Mouse (Mus musculus) limb, embryonic 14.5 days (tissue): ENCODE measurements at regions not wholly inside any gene's neighbourhood (a gene's known extent, or its start where the extent isn't known, plus 50 kb on each side); places are given as distances from the start of the nearest gene placed in this dataset.

ENCODE experiments used
- ATAC-seq: fragments of 200-750 bp; cut with Nextera tagmentation; 2 replicates; pipeline ENCODE4 v1.8.0; 2017; ENCODE audit warnings: low read depth, moderate number of reproducible peaks, moderate TSS enrichment; ENCODE audit not compliant: low FRiP score
- DNase-seq: peaks from one replicate; pipeline ENCODE4 v3.0.0-alpha.2; 2015; ENCODE audit warnings: low spot score
- H3K27ac ChIP-seq: fragments of 300-500 bp; sonication (generic); replicated peaks from 2 replicates; pipeline ENCODE4 v1.5.1; 2014; ENCODE audit warnings: low read depth, mild to moderate bottlenecking, low read length, moderate library complexity, mixed read lengths
- H3K27me3 ChIP-seq: fragments of 300-500 bp; sonication (generic); 2 replicates; pipeline ENCODE4 v1.6.1; 2014; ENCODE audit warnings: low read length, mixed read lengths; ENCODE audit not compliant: control insufficient read depth, insufficient read depth
- H3K36me3 ChIP-seq: fragments of 300-500 bp; sonication (generic); 2 replicates; pipeline ENCODE4 v1.6.1; 2014; ENCODE audit warnings: mild to moderate bottlenecking, low read length, moderate library complexity, mixed read lengths; ENCODE audit not compliant: control insufficient read depth, insufficient read depth
- H3K4me1 ChIP-seq: fragments of 300-500 bp; sonication (generic); 2 replicates; pipeline ENCODE4 v1.6.1; 2014; ENCODE audit warnings: antibody characterized with exemption, low read length, mixed read lengths; ENCODE audit not compliant: control insufficient read depth, insufficient read depth
- H3K4me2 ChIP-seq: fragments of 300-500 bp; sonication (generic); replicated peaks from 2 replicates; pipeline ENCODE4 v1.6.1; 2014; ENCODE audit warnings: low read depth, mild to moderate bottlenecking, low read length, moderate library complexity; ENCODE audit not compliant: severe bottlenecking
- H3K4me3 ChIP-seq: fragments of 300-500 bp; sonication (generic); replicated peaks from 2 replicates; pipeline ENCODE4 v1.5.1; 2014; ENCODE audit warnings: low read length
- H3K9ac ChIP-seq: fragments of 300-500 bp; sonication (generic); 2 replicates; pipeline ENCODE4 v1.6.1; 2014; ENCODE audit warnings: mild to moderate bottlenecking, low read depth, low read length, moderate library complexity; ENCODE audit not compliant: severe bottlenecking
- H3K9me3 ChIP-seq: fragments of 300-500 bp; sonication (generic); 2 replicates; pipeline ENCODE4 v1.6.1; 2016; ENCODE audit warnings: low read length; ENCODE audit not compliant: control insufficient read depth
- POLR2A ChIP-seq: fragments of 200-500 bp; IDR thresholded peaks from 2 replicates; pipeline ENCODE4 v1.8.0; 2012; ENCODE audit warnings: inconsistent platforms, mild to moderate bottlenecking, moderate library complexity, borderline replicate concordance; ENCODE audit not compliant: insufficient read depth, insufficient read length; ENCODE audit errors: extremely low read depth
- WGBS: fragments of 180-500 bp; shearing (Covaris S2); extraction: QIAGEN DNeasy Blood & Tissue Kit; methylation state at CpG from one replicate; pipeline ENCODE4 v1.1.7; 2014; 5-methylcytosine and 5-hydroxymethylcytosine counted together

DNA sequence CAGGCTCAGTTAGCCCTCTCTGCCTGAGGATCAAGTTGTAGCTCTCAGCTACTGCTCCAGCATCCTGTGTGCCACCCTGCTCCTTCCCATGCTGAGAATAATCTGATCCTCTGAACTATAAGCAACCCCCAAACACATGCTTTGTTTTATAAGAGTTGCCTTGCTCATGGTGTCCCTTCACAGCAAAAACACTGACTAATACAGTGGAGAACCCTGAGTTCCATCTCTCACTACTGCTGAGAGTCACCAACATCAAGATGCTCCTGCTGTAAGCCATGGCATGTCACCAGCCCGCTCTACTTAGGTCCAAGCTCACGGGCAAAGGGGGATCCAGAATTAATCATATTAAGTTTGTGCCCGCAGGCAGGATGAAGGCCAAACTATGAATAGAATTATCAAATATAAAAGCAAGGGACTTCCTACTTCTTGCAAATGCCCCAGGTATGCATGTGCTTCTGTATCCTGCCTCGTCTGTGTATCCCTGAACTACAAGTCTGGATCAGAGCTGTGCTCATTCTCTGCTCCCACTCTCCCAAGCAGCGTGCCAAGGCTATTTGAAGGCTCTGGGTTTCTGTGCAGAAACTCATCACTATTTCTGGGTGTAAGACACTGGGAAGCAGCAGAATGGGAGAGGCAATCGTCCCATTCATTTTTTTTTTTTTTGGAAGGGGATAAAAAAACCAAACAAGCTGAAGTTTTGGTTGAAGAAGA is 243.7 kb upstream of the Pfn2 start:
- no peak overlapping the region for H3K9ac ChIP-seq
- H3K27me3 ChIP-seq = no peaks in the 10 kb centered on the region
- WGBS = 86% methylated on average over 6 of the region's 6 CpGs
- H3K9me3 ChIP-seq = no peaks in the 10 kb centered on the region
- H3K4me3 ChIP-seq = no peak overlapping the region
- no peaks in the 10 kb centered on the region for H3K4me1 ChIP-seq
- H3K4me2 ChIP-seq = no peak overlapping the region
- no peak overlapping the region for H3K27ac ChIP-seq
- DNase-seq (no peak), ATAC-seq (no peak)
- H3K36me3 ChIP-seq = no peaks in the 10 kb centered on the region
- no peak for TF ChIP-seq POLR2A

DNA sequence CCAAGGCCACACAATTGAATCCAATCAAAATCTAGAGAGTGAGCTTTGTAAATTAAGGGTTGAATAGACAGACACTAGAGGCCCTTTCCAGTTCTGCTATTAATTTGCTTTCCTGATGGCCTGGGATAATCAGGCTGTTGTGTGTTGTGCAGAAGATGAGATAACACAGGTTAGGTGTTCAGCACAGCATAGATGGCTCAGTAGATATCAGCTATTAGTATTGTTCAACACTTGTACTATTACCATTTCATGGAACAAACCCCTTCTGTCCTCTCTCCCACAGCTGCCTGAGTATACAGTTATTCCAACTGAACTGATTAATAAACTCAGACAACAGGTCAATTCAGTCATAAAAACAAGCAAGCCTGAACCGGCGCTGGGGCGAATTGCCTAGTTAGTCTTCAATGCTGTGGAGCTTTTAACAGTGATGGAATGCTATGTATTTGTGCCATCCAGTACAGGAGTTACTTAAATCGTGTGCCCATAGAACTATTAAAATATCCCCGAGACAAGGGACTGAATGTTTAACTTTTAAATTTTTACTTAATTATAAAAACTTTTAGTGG is 263.1 kb upstream of the Pfn2 start:
- H3K27ac ChIP-seq = no peak overlapping the region
- no peak for ATAC-seq

DNA sequence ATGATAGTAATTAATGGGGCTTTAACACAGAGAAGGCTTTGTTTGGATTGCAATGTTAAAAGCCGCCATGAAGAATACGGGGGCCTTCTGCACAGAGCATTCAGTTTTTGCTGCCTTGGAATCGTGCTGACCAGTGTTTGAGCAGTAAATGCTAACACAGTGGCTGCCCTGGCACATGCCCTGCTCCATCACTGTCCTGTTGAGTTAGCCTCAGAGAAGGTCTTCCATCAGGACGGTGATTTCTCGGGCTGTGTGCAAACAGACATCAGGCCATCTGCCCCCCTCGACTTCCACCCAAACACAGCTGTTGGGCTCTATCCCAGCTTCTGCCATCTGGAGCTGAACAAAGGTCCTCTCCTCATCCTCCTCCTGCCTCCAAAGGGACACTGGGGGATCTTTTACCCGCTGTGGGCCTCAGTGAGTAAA is 264.6 kb upstream of the Pfn2 start:
- no peak for ATAC-seq
- no peak for DNase-seq
- H3K36me3 ChIP-seq = no peaks in the 10 kb centered on the region
- no peaks in the 10 kb centered on the region for H3K9me3 ChIP-seq
- TF ChIP-seq POLR2A = no peak
- 70% methylated on average over 7 of the region's 7 CpGs for whole genome bisulfite sequencing
- no peak overlapping the region for H3K27ac ChIP-seq
- no peak overlapping the region for H3K9ac ChIP-seq
- no peaks in the 10 kb centered on the region for H3K27me3 ChIP-seq
- H3K4me2 ChIP-seq = no peak overlapping the region
- no peak overlapping the region for H3K4me3 ChIP-seq
- 0 out of 2 replicates have a peak, but pooled peaks cover 3% of the 10 kb centered on the region for H3K4me1 ChIP-seq

More for the DNA sequence above, 263.1 kb upstream of the Pfn2 start:
- DNase-seq = no peak
- no peak for TF ChIP-seq POLR2A
- Histone ChIP-seq H3K9ac (no peak overlapping the region), H3K4me2 (no peak overlapping the region), H3K36me3 (no peaks in the 10 kb centered on the region), H3K9me3 (no peaks in the 10 kb centered on the region), H3K4me3 (no peak overlapping the region), H3K4me1 (no peaks in the 10 kb centered on the region), H3K27me3 (no peaks in the 10 kb centered on the region)
- 60% methylated on average over 5 of the region's 5 CpGs for WGBS

DNA sequence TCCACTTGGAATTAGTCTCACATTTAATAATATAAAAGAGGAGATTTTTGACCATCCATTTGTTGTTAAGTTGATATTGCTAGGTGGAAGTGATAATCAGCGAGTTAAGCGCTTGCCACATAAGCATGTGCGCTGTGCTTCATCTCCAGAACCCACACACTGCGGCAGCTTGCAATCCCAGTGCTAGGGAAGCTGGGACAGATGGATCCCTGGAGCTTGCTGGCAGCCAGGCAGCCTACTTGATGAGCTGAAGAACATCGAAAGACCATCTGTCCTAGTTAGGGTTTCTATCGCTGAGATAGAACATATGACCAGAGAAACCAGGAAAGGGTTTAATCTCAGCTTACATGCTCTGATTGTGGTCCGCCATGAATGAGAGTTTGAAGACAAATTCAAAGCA is 266.1 kb upstream of the Pfn2 start:
- H3K36me3 ChIP-seq = no peaks in the 10 kb centered on the region
- H3K4me1 ChIP-seq = 0 out of 2 replicates have a peak, but pooled peaks cover 3% of the 10 kb centered on the region
- H3K27me3 ChIP-seq = no peaks in the 10 kb centered on the region
- TF ChIP-seq POLR2A = no peak
- no peak overlapping the region for H3K27ac ChIP-seq
- H3K4me2 ChIP-seq = no peak overlapping the region
- WGBS = 94% methylated on average over 7 of the region's 7 CpGs
- H3K9me3 ChIP-seq = no peaks in the 10 kb centered on the region
- no peak overlapping the region for H3K4me3 ChIP-seq
- DNase-seq = no peak
- no peak for ATAC-seq
- no peak overlapping the region for H3K9ac ChIP-seq

DNA sequence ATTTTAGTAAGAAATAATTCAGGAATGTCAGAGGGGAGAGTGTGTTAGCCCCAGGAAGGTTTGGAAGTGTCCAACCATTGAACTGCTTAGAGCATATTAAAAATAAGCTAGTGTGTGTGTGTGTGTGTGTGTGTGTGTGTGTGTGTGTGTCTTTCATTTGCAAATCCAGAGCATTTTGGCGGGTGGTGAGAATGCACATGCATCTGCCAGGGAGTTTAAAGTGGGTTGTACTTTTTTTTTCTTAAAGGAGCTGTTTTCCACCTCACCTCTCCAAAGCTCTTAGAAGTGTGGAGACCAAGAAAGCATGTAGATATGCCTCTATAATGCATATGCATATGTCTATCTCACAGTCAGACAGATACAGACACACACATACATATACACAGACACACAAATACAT is 267.6 kb upstream of the Pfn2 start:
- H3K27me3 ChIP-seq = no peaks in the 10 kb centered on the region
- TF ChIP-seq POLR2A = no peak

DNA sequence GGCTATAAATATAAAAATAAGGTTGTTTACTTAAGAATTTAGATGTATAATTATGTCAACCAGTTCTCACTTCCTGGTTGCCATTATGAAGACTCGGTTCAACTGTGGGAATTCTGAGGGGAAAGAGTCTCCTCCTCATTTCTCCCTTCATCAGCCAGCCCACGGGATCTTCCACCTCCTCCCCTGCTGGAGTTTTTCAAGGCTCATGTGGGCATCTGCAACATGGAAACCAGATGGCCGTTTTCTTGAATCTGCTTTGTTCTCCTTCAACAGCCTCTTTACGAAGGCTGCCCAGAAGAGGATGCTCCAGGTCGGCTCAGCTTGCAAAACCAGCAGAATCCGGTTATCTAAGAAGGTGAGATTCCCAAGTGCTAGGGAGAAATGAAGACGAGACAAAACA is 269.0 kb upstream of the Pfn2 start:
- Histone ChIP-seq H3K4me3 (no peak overlapping the region), H3K4me2 (no peak overlapping the region), H3K27me3 (no peaks in the 10 kb centered on the region), H3K9ac (no peak overlapping the region), H3K27ac (no peak overlapping the region), H3K36me3 (no peaks in the 10 kb centered on the region), H3K9me3 (no peaks in the 10 kb centered on the region), H3K4me1 (0 out of 2 replicates have a peak, but pooled peaks cover 3% of the 10 kb centered on the region)
- TF ChIP-seq POLR2A = no peak
- ATAC-seq = no peak
- WGBS = 53% methylated on average over 7 of the region's 7 CpGs
- no peak for DNase-seq

More for the DNA sequence above, 267.6 kb upstream of the Pfn2 start:
- H3K9ac ChIP-seq = no peak overlapping the region
- no peak overlapping the region for H3K4me3 ChIP-seq
- no peak overlapping the region for H3K4me2 ChIP-seq
- no peaks in the 10 kb centered on the region for H3K9me3 ChIP-seq
- H3K4me1 ChIP-seq = 0 out of 2 replicates have a peak, but pooled peaks cover 3% of the 10 kb centered on the region
- ATAC-seq (no peak), DNase-seq (no peak)
- no peaks in the 10 kb centered on the region for H3K36me3 ChIP-seq
- WGBS = 64% methylated on average over 1 of the region's 1 CpGs
- no peak overlapping the region for H3K27ac ChIP-seq
